Mouse (Mus musculus): ENCODE data around the gene Hspb1. TPM values are rescaled to one million over a fixed set of nuclear protein-coding genes. Genes with fewer than 3 reads are reported as not detected.

Hspb1 gene
- 39.9 and 63.0 TPM in 2 replicates for polyA plus RNA-seq (2015; fragmentation: Nextera tagmentation; extraction: Ambion mirVana)

GRCm38 (mm10) chr5:135887675-135888102, at the start of gene Hspb1:
Gene Hspb1 (plus strand): TSS chr5:135887919.

GRCm38 (mm10) chr5:135934481-135935175, 46.9 kb downstream of the Hspb1 start, which contains the start of gene Ywhag:
Gene Ywhag (minus strand): TSS chr5:135934616.

Other genes starting within 250 kb of the Hspb1 start
- 71.5 and 82.6 TPM in 2 replicates for gene Por, start 217.9 kb upstream of the Hspb1 start, polyA plus RNA-seq (2015; fragmentation: Nextera tagmentation; extraction: Ambion mirVana)
- gene Tmem120a, start 143.5 kb upstream of the Hspb1 start, polyA plus RNA-seq (2015; fragmentation: Nextera tagmentation; extraction: Ambion mirVana) = 75.4 and 76.1 TPM in 2 replicates
- 0.52 and 0.57 TPM in 2 replicates for gene Styxl1, start 109.5 kb upstream of the Hspb1 start, polyA plus RNA-seq (2015; fragmentation: Nextera tagmentation; extraction: Ambion mirVana)
- 780 and 785 TPM in 2 replicates for gene Mdh2, start 109.4 kb upstream of the Hspb1 start, polyA plus RNA-seq (2015; fragmentation: Nextera tagmentation; extraction: Ambion mirVana)
- 61.2 and 76.3 TPM in 2 replicates for gene Srrm3, start 81.0 kb upstream of the Hspb1 start, polyA plus RNA-seq (2015; fragmentation: Nextera tagmentation; extraction: Ambion mirVana)
- 658 and 779 TPM in 2 replicates for gene Ywhag, start 46.7 kb downstream of the Hspb1 start, polyA plus RNA-seq (2015; fragmentation: Nextera tagmentation; extraction: Ambion mirVana)
- 2.6 and 3.0 TPM in 2 replicates for gene Ssc4d, start 86.6 kb downstream of the Hspb1 start, polyA plus RNA-seq (2015; fragmentation: Nextera tagmentation; extraction: Ambion mirVana)
- gene Zp3, start 92.2 kb downstream of the Hspb1 start, polyA plus RNA-seq (2015; fragmentation: Nextera tagmentation; extraction: Ambion mirVana) = 0.34 and 0.45 TPM in 2 replicates
- 15.7 and 18.5 TPM in 2 replicates for gene Dtx2, start 106.9 kb downstream of the Hspb1 start, polyA plus RNA-seq (2015; fragmentation: Nextera tagmentation; extraction: Ambion mirVana)
- gene Upk3b, start 150.6 kb downstream of the Hspb1 start, polyA plus RNA-seq (2015; fragmentation: Nextera tagmentation; extraction: Ambion mirVana) = 0.04 TPM in 1 of 2 replicates, not detected in the other
- gene Upk3bl, start 166.6 kb downstream of the Hspb1 start, polyA plus RNA-seq (2015; fragmentation: Nextera tagmentation; extraction: Ambion mirVana) = 0.14 TPM in 1 of 2 replicates, not detected in the other
- 17.8 and 20.2 TPM in 2 replicates for gene Rasa4, start 196.0 kb downstream of the Hspb1 start, polyA plus RNA-seq (2015; fragmentation: Nextera tagmentation; extraction: Ambion mirVana)
- gene Polr2j, start 228.7 kb downstream of the Hspb1 start, polyA plus RNA-seq (2015; fragmentation: Nextera tagmentation; extraction: Ambion mirVana) = 237 and 239 TPM in 2 replicates
- gene Lrwd1, start 248.2 kb downstream of the Hspb1 start, polyA plus RNA-seq (2015; fragmentation: Nextera tagmentation; extraction: Ambion mirVana) = 17.4 and 18.3 TPM in 2 replicates
- 15.2 and 17.8 TPM in 2 replicates for gene Alkbh4, start 248.2 kb downstream of the Hspb1 start, polyA plus RNA-seq (2015; fragmentation: Nextera tagmentation; extraction: Ambion mirVana)